Mouse (Mus musculus): ENCODE data around the gene Kctd19.

- TF ChIP-seq CTCF (IDR thresholded peaks at IDR 0.05; ENCODE audit: control insufficient read depth, insufficient read depth, insufficient read length) (no peak), CEBPB (IDR thresholded peaks at IDR 0.05; ENCODE audit: low read depth) (no peak)
Observed at GRCm38 (mm10) chr8:105389096-105389495, 24.2 kb downstream of the Kctd19 start.

All from C2C12 (cell line).